Mouse (Mus musculus): ENCODE measurements around the gene Crcp. TPM values are rescaled to one million over a fixed set of nuclear protein-coding genes. Genes with fewer than 3 reads are reported as not detected.
A peak's percentile ranks its signal among the peaks of the same experiment; 100 is the strongest.

Crcp gene
- total and polyA plus RNA-seq, 2 experiments = 11.8 to 33.6 TPM

GRCm38 (mm10) chr5:130003229-130003628 lies 25.9 kb upstream of the Crcp start:
- 42% methylated on average over 7 of the region's 7 CpGs for WGBS
- no peak overlapping the region for H3K4me3 ChIP-seq (ENCODE audit: insufficient read depth, low read depth, low read length)
- H3K27me3 ChIP-seq (ENCODE audit: control insufficient read depth, insufficient read depth, low read length) = no peaks in the 10 kb centered on the region
- TF ChIP-seq POLR2A (IDR thresholded peaks at IDR 0.05; ENCODE audit: extremely low read depth, insufficient read depth, low read length) (no peak), CTCF (IDR thresholded peaks at IDR 0.05; ENCODE audit: low read depth, low read length) (no peak)
- no peak for DNase-seq (ENCODE audit: extremely low read depth, low read depth, low spot score)
- H3K36me3 ChIP-seq (ENCODE audit: control insufficient read depth, insufficient read depth, low read length) = no peaks in the 10 kb centered on the region
- peak overlapping the region; percentile 56 for H3K27ac ChIP-seq (replicated peaks; ENCODE audit: insufficient read depth, low read depth, low read length)
- H3K9ac ChIP-seq (ENCODE audit: low read depth, low read length) = 0 out of 2 replicates have a peak overlapping the region, but pooled peaks have one; percentile 36
- H3K4me1 ChIP-seq (ENCODE audit: control insufficient read depth, insufficient read depth, low read length) = no peaks in the 10 kb centered on the region
- H3K79me2 ChIP-seq (ENCODE audit: control insufficient read depth, insufficient read depth, low read length) = no peaks in the 10 kb centered on the region; the same call in 1 of the 2 replicates

DNA sequence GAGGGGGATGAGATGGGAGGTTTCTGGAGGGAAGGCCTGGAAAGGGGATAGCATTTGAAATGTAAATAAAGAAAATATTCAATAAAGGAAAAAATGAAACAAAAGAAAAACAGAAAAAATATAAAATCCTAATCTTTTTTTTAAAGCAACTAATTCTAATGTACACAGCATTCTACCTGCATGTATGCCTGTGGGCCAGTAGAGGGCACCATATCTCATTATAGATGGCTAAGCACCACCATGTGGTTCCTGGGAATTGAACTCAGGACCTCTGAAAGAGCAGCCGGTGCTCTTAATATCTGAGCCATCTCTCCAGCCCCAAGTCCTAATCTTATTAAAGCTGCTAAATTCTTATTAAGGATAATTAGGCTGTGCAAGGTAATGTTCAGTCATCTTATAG lies 21.7 kb upstream of the Crcp start:
- H3K36me3 ChIP-seq (ENCODE audit: control insufficient read depth, insufficient read depth, low read length) = peaks cover 16% of the 10 kb centered on the region
- H3K4me3 ChIP-seq (ENCODE audit: insufficient read depth, low read depth, low read length) = no peak overlapping the region
- H3K27me3 ChIP-seq (ENCODE audit: control insufficient read depth, insufficient read depth, low read length) = no peaks in the 10 kb centered on the region
- no peak for DNase-seq (ENCODE audit: extremely low read depth, low read depth, low spot score)
- no peaks in the 10 kb centered on the region for H3K4me1 ChIP-seq (ENCODE audit: control insufficient read depth, insufficient read depth, low read length)
- TF ChIP-seq CTCF (IDR thresholded peaks at IDR 0.05; ENCODE audit: low read depth, low read length) = 0 out of 2 replicates have a peak, but pooled peaks have one; percentile 9
- no peak for TF ChIP-seq POLR2A (IDR thresholded peaks at IDR 0.05; ENCODE audit: extremely low read depth, insufficient read depth, low read length)
- 58% methylated on average over 1 of the region's 1 CpGs for WGBS
- no peak overlapping the region for H3K27ac ChIP-seq (replicated peaks; ENCODE audit: insufficient read depth, low read depth, low read length)
- H3K79me2 ChIP-seq (ENCODE audit: control insufficient read depth, insufficient read depth, low read length) = no peaks in the 10 kb centered on the region; the same call in 1 of the 2 replicates
- no peak overlapping the region for H3K9ac ChIP-seq (ENCODE audit: low read depth, low read length)

- no peaks in the 10 kb centered on the region for H3K27me3 ChIP-seq (ENCODE audit: control insufficient read depth, insufficient read depth, low read length)
- no peak overlapping the region for H3K4me3 ChIP-seq (ENCODE audit: insufficient read depth, low read depth, low read length)
- no peak overlapping the region for H3K9ac ChIP-seq (ENCODE audit: low read depth, low read length)
- peak; percentile 92 for DNase-seq (ENCODE audit: extremely low read depth, low read depth, low spot score)
- WGBS = 58% methylated on average over 6 of the region's 6 CpGs
- TF ChIP-seq POLR2A (IDR thresholded peaks at IDR 0.05; ENCODE audit: extremely low read depth, insufficient read depth, low read length) = no peak
- no peak for TF ChIP-seq CTCF (IDR thresholded peaks at IDR 0.05; ENCODE audit: low read depth, low read length)
- H3K79me2 ChIP-seq (ENCODE audit: control insufficient read depth, insufficient read depth, low read length) = no peaks in the 10 kb centered on the region
- no peak overlapping the region for H3K27ac ChIP-seq (replicated peaks; ENCODE audit: insufficient read depth, low read depth, low read length)
- H3K4me1 ChIP-seq (ENCODE audit: control insufficient read depth, insufficient read depth, low read length) = no peaks in the 10 kb centered on the region
- H3K36me3 ChIP-seq (ENCODE audit: control insufficient read depth, insufficient read depth, low read length) = peaks cover 24% of the 10 kb centered on the region
Measured at GRCm38 (mm10) chr5:130008034-130008590, 21.0 kb upstream of the Crcp start.

DNA sequence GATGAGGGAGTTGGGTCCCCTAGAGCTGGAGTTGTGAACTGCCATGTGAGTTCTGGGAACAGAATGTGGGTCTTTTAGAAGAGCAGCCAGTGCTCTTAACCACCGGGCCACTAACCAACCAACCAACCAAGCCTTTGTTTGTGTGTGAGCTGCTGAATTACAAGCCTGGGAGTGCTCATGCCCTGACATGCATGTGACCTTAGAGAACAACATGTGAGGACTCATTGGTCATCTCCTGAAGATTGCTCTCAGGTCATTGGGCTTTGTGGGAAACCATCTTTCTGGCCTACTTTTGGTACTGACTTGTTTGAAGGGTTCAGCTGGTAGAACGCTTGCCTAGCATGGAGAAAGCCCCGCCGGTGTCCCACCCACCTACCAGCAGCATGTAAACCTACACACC lies 19.3 kb upstream of the Crcp start:
- H3K9ac ChIP-seq (ENCODE audit: low read depth, low read length) = no peak overlapping the region
- WGBS = 80% methylated on average over 4 of the region's 4 CpGs
- H3K27me3 ChIP-seq (ENCODE audit: control insufficient read depth, insufficient read depth, low read length) = no peaks in the 10 kb centered on the region
- H3K4me1 ChIP-seq (ENCODE audit: control insufficient read depth, insufficient read depth, low read length) = no peaks in the 10 kb centered on the region
- no peak for TF ChIP-seq POLR2A (IDR thresholded peaks at IDR 0.05; ENCODE audit: extremely low read depth, insufficient read depth, low read length)
- TF ChIP-seq CTCF (IDR thresholded peaks at IDR 0.05; ENCODE audit: low read depth, low read length) = no peak
- H3K36me3 ChIP-seq (ENCODE audit: control insufficient read depth, insufficient read depth, low read length) = peaks cover 41% of the 10 kb centered on the region
- no peak overlapping the region for H3K27ac ChIP-seq (replicated peaks; ENCODE audit: insufficient read depth, low read depth, low read length)
- no peak overlapping the region for H3K4me3 ChIP-seq (ENCODE audit: insufficient read depth, low read depth, low read length)
- peak; percentile 73 for DNase-seq (ENCODE audit: extremely low read depth, low read depth, low spot score)
- H3K79me2 ChIP-seq (ENCODE audit: control insufficient read depth, insufficient read depth, low read length) = no peaks in the 10 kb centered on the region

DNA sequence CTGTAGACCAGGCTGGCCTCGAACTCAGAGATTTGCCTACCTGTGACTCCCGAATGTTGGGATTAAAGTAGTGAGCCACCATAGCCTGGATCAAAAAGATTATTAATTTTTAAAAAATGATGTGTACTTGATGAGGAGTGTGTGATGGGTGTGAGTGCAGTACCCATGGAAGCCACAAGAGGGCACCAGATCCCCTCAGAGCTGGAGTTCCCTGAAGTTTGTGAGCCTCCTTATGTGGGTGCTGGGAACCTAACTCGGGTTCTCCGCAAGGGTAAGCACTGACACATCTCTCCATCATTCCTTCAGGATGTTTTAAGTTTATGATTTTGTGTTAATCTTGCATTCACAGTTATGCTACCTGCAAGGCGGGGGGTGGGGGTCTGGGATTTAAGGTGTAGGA lies 18.1 kb upstream of the Crcp start:
- H3K36me3 ChIP-seq (ENCODE audit: control insufficient read depth, insufficient read depth, low read length) = peaks cover 51% of the 10 kb centered on the region
- no peak overlapping the region for H3K9ac ChIP-seq (ENCODE audit: low read depth, low read length)
- H3K4me1 ChIP-seq (ENCODE audit: control insufficient read depth, insufficient read depth, low read length) = no peaks in the 10 kb centered on the region
- no peak overlapping the region for H3K27ac ChIP-seq (replicated peaks; ENCODE audit: insufficient read depth, low read depth, low read length)
- whole genome bisulfite sequencing = 95% methylated on average over 5 of the region's 5 CpGs
- TF ChIP-seq POLR2A (IDR thresholded peaks at IDR 0.05; ENCODE audit: extremely low read depth, insufficient read depth, low read length) = no peak
- TF ChIP-seq CTCF (IDR thresholded peaks at IDR 0.05; ENCODE audit: low read depth, low read length) = peak; percentile 68
- H3K27me3 ChIP-seq (ENCODE audit: control insufficient read depth, insufficient read depth, low read length) = no peaks in the 10 kb centered on the region
- no peak for DNase-seq (ENCODE audit: extremely low read depth, low read depth, low spot score)
- no peak overlapping the region for H3K4me3 ChIP-seq (ENCODE audit: insufficient read depth, low read depth, low read length)
- H3K79me2 ChIP-seq (ENCODE audit: control insufficient read depth, insufficient read depth, low read length) = no peaks in the 10 kb centered on the region

DNA sequence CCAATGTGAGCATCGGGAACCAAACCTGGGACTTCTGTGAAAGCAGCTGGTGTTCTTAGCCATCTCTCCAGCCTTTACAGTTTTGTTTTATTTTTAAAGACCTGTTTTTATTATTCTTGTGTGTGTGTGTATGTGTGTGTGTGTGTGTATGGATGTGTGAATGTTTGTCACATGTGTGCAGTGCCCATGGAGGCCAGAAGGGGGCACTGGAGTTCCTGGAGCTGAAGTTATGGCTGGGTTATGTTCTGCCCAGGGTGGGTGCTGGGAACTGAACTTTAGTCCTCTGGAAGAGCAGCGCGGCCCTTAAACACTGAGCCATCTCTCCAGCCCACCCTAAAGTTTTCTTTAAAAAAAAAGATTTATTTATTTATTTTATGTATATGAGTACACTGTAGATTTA lies 14.0 kb upstream of the Crcp start:
- H3K9ac ChIP-seq (ENCODE audit: low read depth, low read length) = no peak overlapping the region
- H3K4me1 ChIP-seq (ENCODE audit: control insufficient read depth, insufficient read depth, low read length) = no peaks in the 10 kb centered on the region
- WGBS = 98% methylated on average over 3 of the region's 3 CpGs
- H3K79me2 ChIP-seq (ENCODE audit: control insufficient read depth, insufficient read depth, low read length) = no peaks in the 10 kb centered on the region; the same call in 1 of the 2 replicates
- no peak overlapping the region for H3K27ac ChIP-seq (replicated peaks; ENCODE audit: insufficient read depth, low read depth, low read length)
- no peak for DNase-seq (ENCODE audit: extremely low read depth, low read depth, low spot score)
- no peaks in the 10 kb centered on the region for H3K27me3 ChIP-seq (ENCODE audit: control insufficient read depth, insufficient read depth, low read length)
- TF ChIP-seq CTCF (IDR thresholded peaks at IDR 0.05; ENCODE audit: low read depth, low read length) = peak; percentile 57
- no peak for TF ChIP-seq POLR2A (IDR thresholded peaks at IDR 0.05; ENCODE audit: extremely low read depth, insufficient read depth, low read length)
- no peak overlapping the region for H3K4me3 ChIP-seq (ENCODE audit: insufficient read depth, low read depth, low read length)
- peaks cover 89% of the 10 kb centered on the region for H3K36me3 ChIP-seq (ENCODE audit: control insufficient read depth, insufficient read depth, low read length)
